In the genomic region with DNA sequence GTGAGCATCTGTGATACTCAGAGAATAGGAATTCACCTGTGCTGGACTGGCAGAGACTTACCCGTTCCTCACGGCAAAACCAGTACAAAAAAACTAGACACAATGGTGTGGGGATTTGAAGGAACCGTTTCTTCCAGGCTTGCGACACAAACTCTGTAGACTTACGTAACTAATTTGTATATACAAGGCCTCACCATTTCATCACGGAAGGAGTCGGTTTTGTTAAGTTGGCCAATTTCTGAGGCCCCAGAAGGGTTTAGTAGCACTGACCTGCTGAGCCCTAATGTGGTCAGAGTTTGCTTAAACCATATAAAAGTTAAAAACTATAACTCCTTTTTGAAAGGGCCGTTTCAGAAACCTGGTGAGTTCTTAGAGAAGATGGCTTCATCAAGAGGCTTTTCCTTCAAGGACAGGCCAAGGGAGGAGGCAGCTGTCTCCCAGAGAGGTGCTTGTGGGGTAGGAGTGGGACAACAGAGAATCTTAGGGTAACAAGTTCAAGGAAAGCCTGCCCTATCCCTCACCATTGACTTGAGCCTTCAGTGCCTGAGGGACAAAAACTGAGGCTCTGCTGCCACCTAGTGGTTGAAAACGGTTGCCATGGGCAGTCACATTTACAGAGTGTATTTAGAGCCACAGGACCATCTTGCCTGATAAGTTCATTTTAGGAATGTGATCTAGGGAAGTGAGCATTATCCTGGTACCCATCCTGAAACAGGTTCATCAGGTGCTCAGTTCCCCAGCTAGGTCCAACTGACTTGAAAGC, we compare ENCODE assay signal across 8 mouse cellular contexts.
DNase-seq lines count a peak whose midpoint lies in the region; ATAC-seq and TF ChIP-seq lines count a peak whose summit lies in the region.

No protein-coding gene starts in this region.

- no peak overlapping the region for H3K9ac ChIP-seq in limb, embryonic 13.5 days
- no peak overlapping the region for H3K9ac ChIP-seq in midbrain, embryonic 16.5 days (ENCODE audit: low read depth, low read length)

- no peak overlapping the region for H3K4me3 ChIP-seq in limb, embryonic 13.5 days
- H3K4me3 ChIP-seq in midbrain, embryonic 16.5 days (ENCODE audit: low read depth, low read length) = no peak overlapping the region
- H3K4me3 ChIP-seq in spleen, adult 2 months (ENCODE audit: extremely low read depth, insufficient read depth, insufficient read length) = no peak overlapping the region

- ATAC-seq in limb, embryonic 13.5 days (ENCODE audit: low FRiP score, low read depth) = peak; percentile 54; the same call in 1 of the 2 replicates
- ATAC-seq in midbrain, embryonic 16.5 days = peak; percentile 80

- H3K4me2 ChIP-seq in limb, embryonic 13.5 days (replicated peaks) = no peak overlapping the region
- no peak overlapping the region for H3K4me2 ChIP-seq in midbrain, embryonic 16.5 days (ENCODE audit: low read length)

- no peaks in the 10 kb centered on the region for H3K4me1 ChIP-seq in limb, embryonic 13.5 days
- H3K4me1 ChIP-seq in midbrain, embryonic 16.5 days (ENCODE audit: control insufficient read depth, insufficient read depth, low read length) = no peaks in the 10 kb centered on the region
- H3K4me1 ChIP-seq in spleen, adult 2 months (ENCODE audit: control insufficient read depth, insufficient read depth, insufficient read length) = no peaks in the 10 kb centered on the region

- TF ChIP-seq POLR2A in spleen, adult 2 months (IDR thresholded peaks at IDR 0.05; ENCODE audit: low read depth, low read length) = no peak

- TF ChIP-seq CTCF in spleen, adult 2 months (IDR thresholded peaks at IDR 0.05; ENCODE audit: extremely low read depth, insufficient read depth, insufficient read length, insufficient replicate concordance) = peak; percentile 89; the same call in 1 of the 2 replicates

- DNase-seq in 3134 (ENCODE audit: extremely low read depth, insufficient read length, low spot score) = peak; percentile 14
- peak; percentile 45 for DNase-seq in adrenal gland, adult 8-10 months
- peak; percentile 76 for DNase-seq in embryo, embryonic 11.5 days (ENCODE audit: low read depth, low spot score)
- peak; percentile 67 to 76 for DNase-seq in gastrocnemius, postnatal 4 days (ENCODE audit: low spot score in 2 of 2)
- peak; percentile 47 to 80 for DNase-seq in kidney, adult 8-10 months
- peak; percentile 59 to 80 for DNase-seq in spleen, adult 2 months (ENCODE audit: low read depth in 1 of 2, low spot score in 2 of 2)

- H3K36me3 ChIP-seq in limb, embryonic 13.5 days = no peaks in the 10 kb centered on the region
- H3K36me3 ChIP-seq in midbrain, embryonic 16.5 days (ENCODE audit: control insufficient read depth, insufficient read depth, low read length) = no peaks in the 10 kb centered on the region
- H3K36me3 ChIP-seq in spleen, adult 2 months (ENCODE audit: control insufficient read depth, insufficient read depth, low read length) = peaks cover 13% of the 10 kb centered on the region

- 70% methylated on average over 9 of the region's 9 CpGs for WGBS in limb, embryonic 13.5 days
- 72% methylated on average over 9 of the region's 9 CpGs for WGBS in midbrain, embryonic 16.5 days
- 69% methylated on average over 9 of the region's 9 CpGs for WGBS in spleen, adult 2 months

- no peak overlapping the region for H3K27ac ChIP-seq in limb, embryonic 13.5 days
- no peak overlapping the region for H3K27ac ChIP-seq in midbrain, embryonic 16.5 days (ENCODE audit: low read length)
- H3K27ac ChIP-seq in spleen, adult 2 months (ENCODE audit: insufficient read depth, low read length) = no peak overlapping the region

- no peaks in the 10 kb centered on the region for H3K27me3 ChIP-seq in limb, embryonic 13.5 days
- no peaks in the 10 kb centered on the region for H3K27me3 ChIP-seq in midbrain, embryonic 16.5 days (ENCODE audit: control insufficient read depth, insufficient read depth, low read depth, low read length)
- H3K27me3 ChIP-seq in spleen, adult 2 months (ENCODE audit: control insufficient read depth, insufficient read depth, low read length) = no peaks in the 10 kb centered on the region

- no peaks in the 10 kb centered on the region for H3K9me3 ChIP-seq in limb, embryonic 13.5 days
- H3K9me3 ChIP-seq in midbrain, embryonic 16.5 days (replicated peaks; ENCODE audit: control insufficient read depth, low read length, poor library complexity, severe bottlenecking) = no peaks in the 10 kb centered on the region

Comparison
In these comparisons a context has a peak if more than half of its experiments do, and no peak if none do; other contexts are left out.
1. DNase-seq: peak in every context shown above with its lines; median percentile 76 in embryo, embryonic 11.5 days; 72 in gastrocnemius, postnatal 4 days; 70 in spleen, adult 2 months; 64 in kidney, adult 8-10 months; 45 in adrenal gland, adult 8-10 months; 14 in 3134.